Mouse (Mus musculus) liver, embryonic 12.5 days (tissue): ENCODE results near the gene Rhbdf2. TPM values are rescaled to one million over a fixed set of nuclear protein-coding genes. Genes with fewer than 3 reads are reported as not detected.

Experiments
- ATAC-seq: fragments of 200-750 bp; cut with Nextera tagmentation; 2 replicates; pipeline ENCODE4 v1.8.0; 2017; ENCODE audit warnings: moderate number of reproducible peaks, mild to moderate bottlenecking, moderate library complexity
- H3K27ac ChIP-seq: fragments of 300-500 bp; sonication (generic); 2 replicates; pipeline ENCODE4 v1.5.1; 2016; ENCODE audit warnings: mild to moderate bottlenecking
- H3K27me3 ChIP-seq: fragments of 300-500 bp; sonication (generic); replicated peaks from 2 replicates; pipeline ENCODE4 v1.6.1; 2016; ENCODE audit warnings: mild to moderate bottlenecking, moderate library complexity
- H3K36me3 ChIP-seq: fragments of 300-500 bp; sonication (generic); 2 replicates; pipeline ENCODE4 v1.6.1; 2016; ENCODE audit warnings: mild to moderate bottlenecking, moderate library complexity
- H3K4me1 ChIP-seq: fragments of 300-500 bp; sonication (generic); 2 replicates; pipeline ENCODE4 v1.6.1; 2016
- H3K4me2 ChIP-seq: fragments of 300-500 bp; sonication (generic); 2 replicates; pipeline ENCODE4 v1.6.1; 2016; ENCODE audit warnings: mild to moderate bottlenecking, moderate library complexity
- H3K4me3 ChIP-seq: fragments of 300-500 bp; sonication (generic); 2 replicates; pipeline ENCODE4 v1.5.1; 2016; ENCODE audit warnings: mild to moderate bottlenecking, moderate library complexity
- H3K9ac ChIP-seq: fragments of 300-500 bp; sonication (generic); 2 replicates; pipeline ENCODE4 v1.6.1; 2016; ENCODE audit warnings: mild to moderate bottlenecking, moderate library complexity
- H3K9me3 ChIP-seq: fragments of 300-500 bp; sonication (generic); replicated peaks from 2 replicates; pipeline ENCODE4 v1.6.1; 2016; ENCODE audit warnings: mild to moderate bottlenecking, moderate library complexity
- WGBS: fragments of 180-500 bp; shearing (Covaris S2); methylation state at CpG from one replicate; pipeline ENCODE4 v1.1.7; 2016; ENCODE audit not compliant: insufficient replicate concordance; 5-methylcytosine and 5-hydroxymethylcytosine counted together
- polyA plus RNA-seq: library from polyadenylated mRNA; unstranded; fragments of >200 nt; fragmentation: Nextera tagmentation; extraction: Ambion mirVana; gene quantifications from 2 replicates; pipeline ENCODE4 v1.2.1, GENCODE M21; 2016

Gene Rhbdf2
- polyA plus RNA-seq, 1 experiment from 2014 or later, result 8.0 TPM

GRCm38 (mm10) chr11:116620559-116621253 is 6.1 kb downstream of the Rhbdf2 start:
- Histone ChIP-seq H3K9ac (peak overlapping the region; percentile 91), H3K9me3 (no peaks in the 10 kb centered on the region), H3K27me3 (no peaks in the 10 kb centered on the region), H3K27ac (peak overlapping the region; percentile 93), H3K4me1 (peaks cover 98% of the 10 kb centered on the region), H3K36me3 (no peaks in the 10 kb centered on the region), H3K4me3 (peak overlapping the region; percentile 46), H3K4me2 (peak overlapping the region; percentile 88)
- peak; percentile 50 for ATAC-seq
- WGBS, result 52% methylated on average over 10 of the region's 10 CpGs

GRCm38 (mm10) chr11:116620073-116620472 is 6.7 kb downstream of the Rhbdf2 start:
- Histone ChIP-seq H3K36me3 (no peaks in the 10 kb centered on the region), H3K9ac (peak overlapping the region; percentile 91), H3K9me3 (no peaks in the 10 kb centered on the region), H3K27ac (peak overlapping the region; percentile 93), H3K27me3 (no peaks in the 10 kb centered on the region), H3K4me2 (peak overlapping the region; percentile 88), H3K4me3 (peak overlapping the region; percentile 46), H3K4me1 (peaks cover 98% of the 10 kb centered on the region)
- peak; percentile 74 for ATAC-seq
- WGBS, result 15% methylated on average over 9 of the region's 9 CpGs

- H3K4me3 ChIP-seq, result peak overlapping the region; percentile 46
- H3K9ac ChIP-seq, result peak overlapping the region; percentile 91; the same call in 1 of the 2 replicates
- no peaks in the 10 kb centered on the region for H3K27me3 ChIP-seq
- H3K36me3 ChIP-seq, result no peaks in the 10 kb centered on the region
- H3K4me1 ChIP-seq, result peaks cover 98% of the 10 kb centered on the region
- no peaks in the 10 kb centered on the region for H3K9me3 ChIP-seq
- ATAC-seq, result no peak
- peak overlapping the region; percentile 93 for H3K27ac ChIP-seq
- WGBS, result 67% methylated on average over 8 of the region's 8 CpGs
- peak overlapping the region; percentile 88 for H3K4me2 ChIP-seq
Observed at GRCm38 (mm10) chr11:116619561-116619960, 7.3 kb downstream of the Rhbdf2 start.

GRCm38 (mm10) chr11:116619156-116619555 is 7.7 kb downstream of the Rhbdf2 start:
- Histone ChIP-seq H3K4me1 (peaks cover 98% of the 10 kb centered on the region), H3K4me2 (peak overlapping the region; percentile 88), H3K9ac (peak overlapping the region; percentile 91; the same call in 1 of the 2 replicates), H3K4me3 (no peak overlapping the region), H3K27me3 (no peaks in the 10 kb centered on the region), H3K9me3 (no peaks in the 10 kb centered on the region), H3K27ac (peak overlapping the region; percentile 93), H3K36me3 (no peaks in the 10 kb centered on the region)
- no peak for ATAC-seq
- 87% methylated on average over 7 of the region's 7 CpGs for WGBS

- ATAC-seq, result no peak
- no peaks in the 10 kb centered on the region for H3K36me3 ChIP-seq
- H3K9ac ChIP-seq, result no peak overlapping the region
- no peak overlapping the region for H3K4me3 ChIP-seq
- 51% methylated on average over 7 of the region's 7 CpGs for WGBS
- peak overlapping the region; percentile 88 for H3K4me2 ChIP-seq
- H3K27ac ChIP-seq, result peak overlapping the region; percentile 93
- H3K9me3 ChIP-seq, result no peaks in the 10 kb centered on the region
- H3K4me1 ChIP-seq, result peaks cover 100% of the 10 kb centered on the region
- H3K27me3 ChIP-seq, result no peaks in the 10 kb centered on the region
Observed at GRCm38 (mm10) chr11:116618666-116619065, 8.2 kb downstream of the Rhbdf2 start.

GRCm38 (mm10) chr11:116617641-116618040 is 9.2 kb downstream of the Rhbdf2 start:
- Histone ChIP-seq H3K4me2 (peak overlapping the region; percentile 88; the same call in 1 of the 2 replicates), H3K9me3 (no peaks in the 10 kb centered on the region), H3K9ac (peak overlapping the region; percentile 8), H3K4me1 (peaks cover 100% of the 10 kb centered on the region), H3K27ac (peak overlapping the region; percentile 93), H3K27me3 (no peaks in the 10 kb centered on the region), H3K4me3 (no peak overlapping the region), H3K36me3 (no peaks in the 10 kb centered on the region)
- no peak for ATAC-seq
- 80% methylated on average over 7 of the region's 7 CpGs for WGBS

GRCm38 (mm10) chr11:116616438-116617118 is 10.2 kb downstream of the Rhbdf2 start:
- Histone ChIP-seq H3K9me3 (no peaks in the 10 kb centered on the region), H3K4me2 (peak overlapping the region; percentile 88), H3K27me3 (no peaks in the 10 kb centered on the region), H3K4me3 (peak overlapping the region; percentile 54), H3K27ac (peak overlapping the region; percentile 93), H3K4me1 (peaks cover 100% of the 10 kb centered on the region), H3K36me3 (no peaks in the 10 kb centered on the region), H3K9ac (peak overlapping the region; percentile 65)
- ATAC-seq, result no peak
- WGBS, result 40% methylated on average over 10 of the region's 10 CpGs

- peak; percentile 75 for ATAC-seq
- no peaks in the 10 kb centered on the region for H3K9me3 ChIP-seq
- peak overlapping the region; percentile 54 for H3K4me3 ChIP-seq
- H3K36me3 ChIP-seq, result no peaks in the 10 kb centered on the region
- H3K27me3 ChIP-seq, result no peaks in the 10 kb centered on the region
- peak overlapping the region; percentile 88 for H3K4me2 ChIP-seq
- H3K27ac ChIP-seq, result peak overlapping the region; percentile 93
- WGBS, result 7% methylated on average over 15 of the region's 15 CpGs
- H3K9ac ChIP-seq, result peak overlapping the region; percentile 65
- peaks cover 95% of the 10 kb centered on the region for H3K4me1 ChIP-seq
Observed at GRCm38 (mm10) chr11:116615735-116616437, 10.9 kb downstream of the Rhbdf2 start.

GRCm38 (mm10) chr11:116613234-116613633 is 13.6 kb downstream of the Rhbdf2 start:
- WGBS, result 90% methylated on average over 6 of the region's 6 CpGs

GRCm38 (mm10) chr11:116612554-116612953 is 14.3 kb downstream of the Rhbdf2 start:
- no peaks in the 10 kb centered on the region for H3K27me3 ChIP-seq
- H3K4me1 ChIP-seq, result peaks cover 80% of the 10 kb centered on the region
- H3K27ac ChIP-seq, result peak overlapping the region; percentile 70
- H3K36me3 ChIP-seq, result peaks cover 29% of the 10 kb centered on the region
- H3K4me2 ChIP-seq, result peak overlapping the region; percentile 30; the same call in 1 of the 2 replicates
- peak; percentile 60 for ATAC-seq
- H3K4me3 ChIP-seq, result no peak overlapping the region
- no peaks in the 10 kb centered on the region for H3K9me3 ChIP-seq
- WGBS, result 84% methylated on average over 1 of the region's 1 CpGs
- peak overlapping the region; percentile 31 for H3K9ac ChIP-seq

More at GRCm38 (mm10) chr11:116613234-116613633, 13.6 kb downstream of the Rhbdf2 start:
- Histone ChIP-seq H3K4me2 (peak overlapping the region; percentile 30; the same call in 1 of the 2 replicates), H3K9me3 (no peaks in the 10 kb centered on the region), H3K4me1 (peaks cover 87% of the 10 kb centered on the region), H3K36me3 (peaks cover 22% of the 10 kb centered on the region), H3K27ac (peak overlapping the region; percentile 70), H3K4me3 (no peak overlapping the region), H3K27me3 (no peaks in the 10 kb centered on the region), H3K9ac (peak overlapping the region; percentile 31)
- ATAC-seq, result no peak

GRCm38 (mm10) chr11:116611883-116612282 is 14.9 kb downstream of the Rhbdf2 start:
- H3K36me3 ChIP-seq, result peaks cover 35% of the 10 kb centered on the region
- peaks cover 78% of the 10 kb centered on the region for H3K4me1 ChIP-seq
- no peak overlapping the region for H3K9ac ChIP-seq
- peak overlapping the region; percentile 43; the same call in 1 of the 2 replicates for H3K27ac ChIP-seq
- no peak overlapping the region for H3K4me2 ChIP-seq
- H3K9me3 ChIP-seq, result no peaks in the 10 kb centered on the region
- WGBS, result 78% methylated on average over 9 of the region's 9 CpGs
- ATAC-seq, result no peak
- H3K27me3 ChIP-seq, result no peaks in the 10 kb centered on the region
- no peak overlapping the region for H3K4me3 ChIP-seq
